Mouse (Mus musculus) kidney, embryonic 15.5 days (tissue): ENCODE measurements around the gene Kcnk6. TPM values are rescaled to one million over a fixed set of nuclear protein-coding genes. Genes with fewer than 3 reads are reported as not detected.
"Not testable (repeated sequence)": the region's sequence is repeated elsewhere in the genome, so short reads cannot be mapped to it uniquely, and the experiment has no call there.

Experiments used
- ATAC-seq: fragments of 200-750 bp; cut with Nextera tagmentation; replicated peaks from 2 replicates; pipeline ENCODE4 v1.8.0; 2017; ENCODE audit warnings: moderate TSS enrichment; ENCODE audit not compliant: low FRiP score
- H3K27ac ChIP-seq: fragments of 300-500 bp; sonication (generic); 2 replicates; pipeline ENCODE4 v1.5.1; 2015; ENCODE audit warnings: mild to moderate bottlenecking, inconsistent platforms
- H3K27me3 ChIP-seq: fragments of 300-500 bp; sonication (generic); 2 replicates; pipeline ENCODE4 v1.6.1; 2015; ENCODE audit warnings: inconsistent platforms
- H3K36me3 ChIP-seq: fragments of 300-500 bp; sonication (generic); 2 replicates; pipeline ENCODE4 v1.6.1; 2015; ENCODE audit warnings: inconsistent platforms
- H3K4me1 ChIP-seq: fragments of 300-500 bp; sonication (generic); 2 replicates; pipeline ENCODE4 v1.6.1; 2015; ENCODE audit warnings: inconsistent platforms
- H3K4me2 ChIP-seq: fragments of 300-500 bp; sonication (generic); 2 replicates; pipeline ENCODE4 v1.6.1; 2015; ENCODE audit warnings: moderate library complexity, mild to moderate bottlenecking, inconsistent platforms
- H3K4me3 ChIP-seq: fragments of 300-500 bp; sonication (generic); replicated peaks from 2 replicates; pipeline ENCODE4 v1.5.1; 2015; ENCODE audit warnings: mild to moderate bottlenecking, inconsistent platforms
- H3K9ac ChIP-seq: fragments of 300-500 bp; sonication (generic); 2 replicates; pipeline ENCODE4 v1.6.1; 2015; ENCODE audit warnings: mild to moderate bottlenecking, inconsistent platforms
- H3K9me3 ChIP-seq: fragments of 300-500 bp; sonication (generic); replicated peaks from 2 replicates; pipeline ENCODE4 v1.6.1; 2016; ENCODE audit warnings: inconsistent platforms
- WGBS: fragments of 180-500 bp; shearing (Covaris S2); methylation state at CpG from one replicate; pipeline ENCODE4 v1.1.7; 2015; ENCODE audit warnings: mixed read lengths; 5-methylcytosine and 5-hydroxymethylcytosine counted together
- polyA plus RNA-seq: library from polyadenylated mRNA; unstranded; fragments of >200 nt; fragmentation: Nextera tagmentation; extraction: Ambion mirVana; gene quantifications from 2 replicates; pipeline ENCODE4 v1.2.1, GENCODE M21; 2015

Gene Kcnk6
- polyA plus RNA-seq, 1 experiment from 2014 or later: 1.7 TPM

DNA sequence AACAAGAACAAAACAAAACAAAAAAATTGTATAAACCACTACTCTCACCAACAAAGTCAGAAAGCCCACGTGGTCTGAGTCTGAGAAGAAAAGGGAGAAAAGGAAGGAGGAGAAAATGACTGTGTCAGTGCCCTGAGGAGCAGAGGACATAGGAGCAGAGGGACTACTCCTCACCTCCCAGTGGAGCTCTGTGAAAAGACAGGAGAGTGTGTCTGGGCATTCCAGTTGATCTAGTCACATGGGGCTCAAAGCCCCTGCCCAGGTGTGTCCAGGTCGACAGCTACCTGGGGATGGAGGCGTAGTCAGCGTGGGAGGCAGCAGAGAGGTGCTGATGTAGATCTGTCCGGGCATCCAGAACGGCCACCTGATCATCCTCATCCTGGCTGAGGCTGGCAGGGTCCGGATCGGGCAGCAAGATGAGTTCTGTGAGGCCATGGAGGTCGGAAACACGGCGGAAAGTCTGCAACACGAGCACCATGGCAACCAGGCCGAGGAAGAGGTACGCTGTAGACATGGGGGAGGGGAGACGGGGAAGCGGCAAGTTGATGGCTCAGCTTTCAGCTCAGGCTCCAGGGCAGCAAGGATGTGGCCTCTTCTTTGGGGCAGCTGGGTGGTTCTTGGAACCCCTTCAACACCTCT is 7.4 kb downstream of the Kcnk6 start:
- Histone ChIP-seq H3K4me3 (no peak overlapping the region), H3K36me3 (0 out of 2 replicates have a peak, but pooled peaks cover under 1% of the 10 kb centered on the region), H3K27ac (no peak overlapping the region), H3K27me3 (peaks cover 4% of the 10 kb centered on the region; the same call in 1 of the 2 replicates), H3K9ac (no peak overlapping the region), H3K4me1 (peaks cover 10% of the 10 kb centered on the region), H3K9me3 (peaks cover 4% of the 10 kb centered on the region; the same call in 1 of the 2 replicates), H3K4me2 (peak overlapping the region; percentile 42)
- 12% methylated on average over 16 of the region's 16 CpGs for WGBS
- peak; percentile 54; the same call in 1 of the 2 replicates for ATAC-seq

GRCm38 (mm10) chr7:29214846-29215245 is 17.5 kb downstream of the Kcnk6 start:
- Histone ChIP-seq H3K9me3 (peaks cover 15% of the 10 kb centered on the region; the same call in 1 of the 2 replicates), H3K4me3 (no peak overlapping the region), H3K27me3 (no peaks in the 10 kb centered on the region), H3K4me2 (no peak overlapping the region), H3K36me3 (peaks cover 2% of the 10 kb centered on the region; the same call in 1 of the 2 replicates), H3K9ac (no peak overlapping the region), H3K4me1 (peaks cover 25% of the 10 kb centered on the region), H3K27ac (no peak overlapping the region)
- no peak for ATAC-seq
- 49% methylated on average over 15 of the region's 15 CpGs for WGBS

DNA sequence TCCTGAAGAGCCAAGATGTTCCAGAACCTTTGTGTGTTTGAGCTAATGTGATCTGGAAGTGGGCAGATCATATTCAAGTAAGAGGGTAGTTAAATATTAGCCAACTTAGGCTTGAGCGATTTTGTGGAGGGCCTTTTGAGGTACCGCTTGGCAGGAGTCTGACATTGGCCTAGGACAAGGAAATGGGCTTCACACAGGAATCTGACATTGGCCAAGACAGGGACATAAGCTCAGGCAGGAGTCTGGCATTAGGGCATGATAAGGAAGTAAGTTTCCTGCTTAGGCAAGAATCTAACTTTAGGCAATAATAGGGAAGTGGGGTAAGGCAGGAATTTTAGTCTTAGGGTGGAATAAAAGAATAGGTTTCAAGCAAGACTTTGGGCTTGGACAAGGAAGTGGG is 18.1 kb downstream of the Kcnk6 start:
- Histone ChIP-seq H3K4me3 (no peak overlapping the region), H3K9ac (no peak overlapping the region), H3K4me2 (peak overlapping the region; percentile 66), H3K27ac (peak overlapping the region; percentile 37; the same call in 1 of the 2 replicates), H3K27me3 (no peaks in the 10 kb centered on the region), H3K36me3 (no peaks in the 10 kb centered on the region; the same call in 1 of the 2 replicates), H3K9me3 (peaks cover 9% of the 10 kb centered on the region; the same call in 1 of the 2 replicates), H3K4me1 (peaks cover 25% of the 10 kb centered on the region)
- WGBS: 63% methylated on average over 2 of the region's 2 CpGs
- ATAC-seq: peak; percentile 20; the same call in 1 of the 2 replicates

DNA sequence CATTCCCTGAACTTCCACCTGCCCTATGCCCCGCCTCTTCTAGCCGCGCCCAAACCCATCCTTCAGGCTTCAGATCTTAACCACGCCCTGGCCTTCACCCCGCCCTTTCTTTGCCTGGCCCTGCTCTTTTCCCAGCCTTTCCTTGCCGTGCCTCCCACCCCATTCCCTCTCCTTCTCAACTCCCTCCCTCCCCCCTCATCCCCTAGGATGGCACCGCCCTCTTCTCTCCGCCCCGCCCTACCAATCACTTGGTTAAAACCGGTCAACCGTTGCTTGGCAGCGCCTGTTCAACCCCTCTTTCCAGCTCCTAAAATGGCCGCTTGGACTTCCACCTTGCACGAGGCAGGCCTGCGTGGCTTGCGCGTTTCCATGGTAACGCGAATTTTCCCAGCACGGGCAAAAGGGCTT is 18.6 kb downstream of the Kcnk6 start, which contains the start of gene Catsperg1:
Gene Catsperg1, minus strand, starts transcription at position 361 of the 408 bp plus-strand sequence.
- Histone ChIP-seq H3K27me3 (no peaks in the 10 kb centered on the region), H3K4me3 (peak within 1 kb of the TSS; percentile 18), H3K9me3 (peaks cover 8% of the 10 kb centered on the region; the same call in 1 of the 2 replicates), H3K4me1 (peaks cover 25% of the 10 kb centered on the region), H3K36me3 (no peaks in the 10 kb centered on the region), H3K9ac (no peak within 1 kb of the TSS), H3K27ac (peak within 1 kb of the TSS; percentile 37; the same call in 1 of the 2 replicates), H3K4me2 (peak within 1 kb of the TSS; percentile 66)
- ATAC-seq: peak; percentile 81
- 3% methylated on average over 20 of the region's 20 CpGs for WGBS

GRCm38 (mm10) chr7:29212775-29213560 is 19.3 kb downstream of the Kcnk6 start:
- Histone ChIP-seq H3K4me3 (peak overlapping the region; percentile 18), H3K4me1 (peaks cover 25% of the 10 kb centered on the region), H3K4me2 (peak overlapping the region; percentile 66)
- H3K27ac ChIP-seq, H3K9ac ChIP-seq, H3K27me3 ChIP-seq, H3K9me3 ChIP-seq, H3K36me3 ChIP-seq: not testable (repeated sequence)
- peak; percentile 5; the same call in 1 of the 2 replicates for ATAC-seq
- 18% methylated on average over 40 of the region's 40 CpGs for WGBS

DNA sequence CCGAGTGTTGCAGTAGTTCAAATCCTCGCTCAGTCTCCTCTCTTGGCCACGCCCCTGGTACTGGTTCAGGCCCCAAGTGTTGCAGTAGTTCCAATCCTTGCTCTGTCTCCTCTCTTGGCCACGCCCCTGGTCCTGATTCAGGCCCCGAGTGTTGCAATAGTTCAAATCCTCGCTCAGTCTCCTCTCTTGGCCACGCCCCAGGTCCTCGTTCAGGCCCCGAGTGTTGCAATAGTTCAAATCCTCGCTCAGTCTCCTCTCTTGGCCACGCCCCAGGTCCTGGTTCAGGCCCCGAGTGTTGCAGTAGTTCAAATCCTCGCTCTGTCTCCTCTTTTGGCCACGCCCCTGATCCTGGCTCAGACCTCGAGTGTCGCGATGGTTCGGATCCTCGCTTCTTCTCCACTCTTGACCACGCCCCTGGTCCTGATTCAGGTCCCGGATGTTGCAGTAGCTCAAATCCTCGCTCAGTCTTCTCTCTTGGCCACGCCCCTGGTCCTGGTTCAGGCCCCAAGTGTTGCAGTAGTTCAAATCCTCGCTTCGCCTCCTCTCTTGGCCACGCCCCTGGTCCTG is 20.0 kb downstream of the Kcnk6 start:
- 18% methylated on average over 26 of the region's 26 CpGs for WGBS
- Histone ChIP-seq H3K4me3 (peak overlapping the region; percentile 47), H3K27ac (peak overlapping the region; percentile 89; the same call in 1 of the 2 replicates), H3K27me3 (no peaks in the 10 kb centered on the region), H3K4me1 (peaks cover 25% of the 10 kb centered on the region), H3K9me3 (peaks cover 6% of the 10 kb centered on the region; the same call in 1 of the 2 replicates), H3K9ac (0 out of 2 replicates have a peak overlapping the region, but pooled peaks have one; percentile 17), H3K4me2 (peak overlapping the region; percentile 66), H3K36me3 (no peaks in the 10 kb centered on the region)
- ATAC-seq: no peak

DNA sequence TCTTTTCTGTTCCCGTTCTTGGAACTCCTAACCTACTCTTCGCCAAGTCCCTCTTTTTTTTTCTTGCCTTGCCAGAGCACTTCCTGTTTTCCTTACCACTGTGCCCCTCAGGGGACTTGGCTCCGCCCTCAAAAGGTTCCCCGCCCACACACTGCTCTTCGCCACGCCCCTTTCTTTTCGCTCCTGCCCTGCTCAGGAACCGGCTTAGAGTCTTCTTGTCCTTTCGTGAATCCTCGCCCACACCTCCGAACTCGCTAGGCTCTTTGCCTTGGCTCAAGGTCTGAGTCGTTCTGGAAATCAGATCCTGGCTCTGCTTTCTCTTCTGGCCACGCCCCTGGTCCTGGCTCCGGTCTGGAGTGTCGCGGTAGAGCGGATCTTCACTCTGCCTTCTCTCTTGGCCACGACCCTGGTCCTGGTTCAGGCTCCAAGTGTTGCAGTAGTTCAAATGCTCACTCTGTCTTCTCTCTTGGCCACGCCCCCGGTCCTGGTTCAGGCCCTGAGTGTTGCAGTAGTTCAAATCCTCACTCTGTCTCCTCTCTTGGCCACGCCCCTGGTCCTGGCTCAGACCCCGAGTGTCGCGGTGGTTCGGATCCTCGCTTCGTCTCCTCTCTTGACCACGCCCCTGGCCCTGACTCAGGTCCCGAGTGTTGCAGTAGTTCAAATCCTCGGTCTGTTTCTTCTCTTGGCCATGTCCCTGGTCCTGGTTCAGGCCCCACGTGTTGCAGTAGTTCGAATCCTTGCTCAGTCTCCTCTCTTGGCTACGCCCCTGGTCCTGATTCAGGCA is 20.7 kb downstream of the Kcnk6 start:
- no peaks in the 10 kb centered on the region for H3K36me3 ChIP-seq
- H3K4me1 ChIP-seq: peaks cover 25% of the 10 kb centered on the region
- H3K9ac ChIP-seq: peak overlapping the region; percentile 17; the same call in 1 of the 2 replicates
- H3K4me2 ChIP-seq: peak overlapping the region; percentile 66
- H3K27ac ChIP-seq: peak overlapping the region; percentile 89
- 3% methylated on average over 34 of the region's 34 CpGs for WGBS
- H3K9me3 ChIP-seq: peaks cover 6% of the 10 kb centered on the region; the same call in 1 of the 2 replicates
- peak; percentile 80 for ATAC-seq
- H3K27me3 ChIP-seq: no peaks in the 10 kb centered on the region
- peak overlapping the region; percentile 47 for H3K4me3 ChIP-seq

DNA sequence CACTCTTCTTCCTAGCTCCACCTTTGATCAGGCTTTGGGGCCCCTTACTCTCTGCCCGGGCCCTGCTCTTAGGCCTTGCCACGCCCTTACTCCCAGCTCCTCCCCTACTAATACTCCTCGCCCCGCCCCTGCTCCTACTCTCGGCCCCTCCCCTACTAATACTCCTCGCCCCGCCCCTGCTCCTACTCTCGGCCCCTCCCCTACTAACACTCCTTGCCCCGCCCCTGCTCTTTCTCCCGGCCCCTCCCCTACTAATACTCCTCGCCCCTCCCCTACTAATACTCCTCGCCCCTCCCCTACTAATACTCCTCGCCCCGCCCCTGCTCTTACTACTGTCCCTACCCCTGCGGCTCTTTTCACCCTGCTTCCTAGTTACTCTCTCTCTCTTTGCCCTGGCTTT is 21.3 kb downstream of the Kcnk6 start:
- peak overlapping the region; percentile 47 for H3K4me3 ChIP-seq
- not testable (repeated sequence) for H3K9ac ChIP-seq, H3K9me3 ChIP-seq, H3K27me3 ChIP-seq, ATAC-seq, H3K36me3 ChIP-seq
- peak overlapping the region; percentile 89 for H3K27ac ChIP-seq
- H3K4me2 ChIP-seq: peak overlapping the region; percentile 66
- peaks cover 25% of the 10 kb centered on the region for H3K4me1 ChIP-seq
- WGBS: 24% methylated on average over 15 of the region's 15 CpGs

GRCm38 (mm10) chr7:29202577-29202976 is 29.7 kb downstream of the Kcnk6 start:
- H3K36me3 ChIP-seq: no peaks in the 10 kb centered on the region
- ATAC-seq: no peak
- H3K4me3 ChIP-seq: no peak overlapping the region
- no peak overlapping the region for H3K9ac ChIP-seq
- no peak overlapping the region for H3K27ac ChIP-seq
- no peaks in the 10 kb centered on the region for H3K4me1 ChIP-seq
- H3K4me2 ChIP-seq: no peak overlapping the region
- no peaks in the 10 kb centered on the region for H3K9me3 ChIP-seq
- H3K27me3 ChIP-seq: no peaks in the 10 kb centered on the region
- 86% methylated on average over 6 of the region's 6 CpGs for WGBS

DNA sequence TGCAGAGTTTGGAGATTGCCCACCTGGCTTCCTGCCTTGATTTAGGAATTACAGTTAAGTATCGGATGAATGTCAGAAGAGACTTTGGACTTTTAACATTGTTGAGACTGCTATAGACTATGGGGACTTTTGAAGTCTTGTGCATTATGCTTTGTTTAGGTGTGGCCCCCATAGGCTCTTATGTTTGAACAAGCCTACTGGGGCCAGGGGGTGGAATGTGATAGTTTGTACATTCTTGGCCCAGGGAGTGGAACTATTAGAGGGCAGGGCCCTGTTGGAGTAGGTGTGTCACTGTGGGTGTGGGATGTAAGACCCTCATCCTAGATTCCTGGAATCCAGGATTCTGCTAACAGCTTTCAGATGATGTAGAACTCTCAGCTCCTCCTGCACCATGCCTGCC is 38.1 kb downstream of the Kcnk6 start:
- not testable (repeated sequence) for H3K4me1 ChIP-seq, ATAC-seq, H3K9ac ChIP-seq, H3K9me3 ChIP-seq, H3K4me3 ChIP-seq, H3K36me3 ChIP-seq, H3K27me3 ChIP-seq, H3K4me2 ChIP-seq, H3K27ac ChIP-seq
- WGBS: 96% methylated on average over 1 of the region's 1 CpGs

- 95% methylated on average over 4 of the region's 4 CpGs for WGBS
- not testable (repeated sequence) for H3K4me3 ChIP-seq
Measured at GRCm38 (mm10) chr7:29181323-29181722, 51.0 kb downstream of the Kcnk6 start.

More at GRCm38 (mm10) chr7:29181323-29181722, 51.0 kb downstream of the Kcnk6 start:
- Histone ChIP-seq H3K4me1 (peaks cover 18% of the 10 kb centered on the region), H3K36me3 (peaks cover 14% of the 10 kb centered on the region)
- H3K27ac ChIP-seq, H3K9me3 ChIP-seq, H3K27me3 ChIP-seq, ATAC-seq, H3K9ac ChIP-seq, H3K4me2 ChIP-seq: not testable (repeated sequence)
